Comparison of ENCODE assay signal across 13 mouse cellular contexts in the genomic region with DNA sequence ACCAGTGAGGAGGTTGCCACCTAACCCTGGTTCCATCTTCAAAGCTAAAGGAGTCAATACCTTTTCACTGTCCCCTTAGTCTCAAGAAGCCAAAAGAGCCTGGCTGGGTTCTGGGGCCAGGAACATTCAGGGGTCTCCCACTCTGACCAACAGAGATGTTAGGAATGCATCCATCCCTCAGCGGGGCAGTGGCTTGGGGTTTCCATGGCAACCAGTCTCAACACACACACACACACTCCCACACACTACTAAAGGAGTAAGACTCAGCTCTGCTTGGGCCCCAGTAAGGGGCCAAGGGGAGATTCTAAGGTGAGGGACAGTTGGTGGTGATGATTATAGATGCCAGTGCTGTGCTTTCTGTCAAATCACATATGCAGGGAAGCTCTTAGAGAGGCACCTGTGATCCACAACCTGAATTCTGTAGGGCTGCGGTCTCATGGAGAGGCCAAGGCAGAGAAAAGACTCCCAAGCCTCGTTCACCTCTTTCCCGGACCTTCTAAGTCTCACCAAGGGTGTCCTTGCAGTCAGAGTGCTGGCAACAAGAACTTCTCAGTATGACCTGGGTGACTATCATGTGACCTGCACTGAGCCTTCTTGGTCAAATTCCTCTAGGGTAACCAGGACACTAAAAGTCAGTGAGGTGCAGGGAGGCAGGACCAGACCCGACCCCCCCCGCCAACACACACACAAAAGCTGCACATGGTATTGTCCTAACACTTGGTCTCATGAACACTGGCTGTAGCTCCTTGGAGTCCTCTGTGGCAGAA. TPM values are rescaled to one million over a fixed set of nuclear protein-coding genes. Genes with fewer than 3 reads are reported as not detected.
DNase-seq lines count a peak whose midpoint lies in the region; ATAC-seq lines count a peak whose summit lies in the region.
"Had no signal": no experiment of that assay in that cellular context is flagged by ENCODE, and none has a peak within 500 bp of the region (broad histone marks: within the 10 kb centered on the region; RNA-seq: fewer than 3 reads in every experiment).

No protein-coding gene starts in this region.

- H3K27me3 ChIP-seq in intestine, embryonic 14.5 days (replicated peaks; ENCODE audit: control insufficient read depth, insufficient read depth, low read length): no peaks in the 10 kb centered on the region
- no peaks in the 10 kb centered on the region for H3K27me3 ChIP-seq in intestine, embryonic 16.5 days (replicated peaks; ENCODE audit: control insufficient read depth, insufficient read depth, low read length)
- no peaks in the 10 kb centered on the region for H3K27me3 ChIP-seq in lung, embryonic 16.5 days (ENCODE audit: control insufficient read depth, insufficient read depth, low read depth, low read length)
- no peaks in the 10 kb centered on the region for H3K27me3 ChIP-seq in liver, embryonic 16.5 days (ENCODE audit: control insufficient read depth, insufficient read depth, low read depth, low read length)
- H3K27me3 ChIP-seq: limb, embryonic 15.5 days had no signal

- no peak for DNase-seq in intestine, embryonic 14.5 days (ENCODE audit: low spot score)
- no peak for DNase-seq in lung, adult 18-20 months
- peak; percentile 55 for DNase-seq in R1 (ENCODE audit: low read depth, low spot score)
- DNase-seq in layer of hippocampus, adult 9-10 months (ENCODE audit: low spot score): no peak
- DNase-seq: cerebellum, adult 11 months; heart, postnatal 4 days; right cerebral cortex, postnatal 14 days had no signal

- no peak overlapping the region for H3K9ac ChIP-seq in intestine, embryonic 14.5 days (ENCODE audit: low read length)
- no peak overlapping the region for H3K9ac ChIP-seq in intestine, embryonic 16.5 days (ENCODE audit: low read depth, low read length)
- H3K9ac ChIP-seq in lung, embryonic 16.5 days (ENCODE audit: low read length): no peak overlapping the region
- H3K9ac ChIP-seq in liver, embryonic 16.5 days (ENCODE audit: low read depth, low read length): no peak overlapping the region
- H3K9ac ChIP-seq: limb, embryonic 15.5 days had no signal

- no peaks in the 10 kb centered on the region for H3K36me3 ChIP-seq in intestine, embryonic 14.5 days (ENCODE audit: control insufficient read depth, insufficient read depth, low read length)
- H3K36me3 ChIP-seq in intestine, embryonic 16.5 days (ENCODE audit: control insufficient read depth, insufficient read depth, low read length): no peaks in the 10 kb centered on the region
- no peaks in the 10 kb centered on the region for H3K36me3 ChIP-seq in lung, embryonic 16.5 days (ENCODE audit: control insufficient read depth, insufficient read depth, low read length)
- H3K36me3 ChIP-seq in liver, embryonic 16.5 days (ENCODE audit: control insufficient read depth, insufficient read depth): no peaks in the 10 kb centered on the region
- H3K36me3 ChIP-seq: limb, embryonic 15.5 days had no signal

- no peak overlapping the region for H3K4me3 ChIP-seq in intestine, embryonic 14.5 days (ENCODE audit: low read depth, low read length)
- H3K4me3 ChIP-seq in intestine, embryonic 16.5 days (ENCODE audit: low read length): no peak overlapping the region
- H3K4me3 ChIP-seq in lung, embryonic 16.5 days (ENCODE audit: low read length): no peak overlapping the region
- H3K4me3 ChIP-seq in liver, embryonic 16.5 days (ENCODE audit: low read depth, low read length): peak overlapping the region; percentile 37; the same call in 1 of the 2 replicates
- H3K4me3 ChIP-seq: left cerebral cortex, adult 2 months; limb, embryonic 15.5 days had no signal

- 0 out of 2 replicates have a peak, but pooled peaks have one; percentile 44 for ATAC-seq in intestine, embryonic 14.5 days (replicated peaks; ENCODE audit: low FRiP score, low TSS enrichment, low read depth)
- no peak for ATAC-seq in intestine, embryonic 16.5 days
- ATAC-seq in lung, embryonic 16.5 days (ENCODE audit: low read depth): no peak
- ATAC-seq in liver, embryonic 16.5 days (ENCODE audit: low read depth): no peak
- ATAC-seq: forebrain, embryonic 14.5 days had no signal

- H3K9me3 ChIP-seq in intestine, embryonic 14.5 days (ENCODE audit: control insufficient read depth, low read length): no peaks in the 10 kb centered on the region
- H3K9me3 ChIP-seq in intestine, embryonic 16.5 days (ENCODE audit: control insufficient read depth, low read length): no peaks in the 10 kb centered on the region
- no peaks in the 10 kb centered on the region for H3K9me3 ChIP-seq in lung, embryonic 16.5 days (ENCODE audit: control insufficient read depth, low read length)
- no peaks in the 10 kb centered on the region for H3K9me3 ChIP-seq in liver, embryonic 16.5 days (replicated peaks; ENCODE audit: control insufficient read depth, low read length)
- H3K9me3 ChIP-seq: limb, embryonic 15.5 days had no signal

- H3K4me1 ChIP-seq in intestine, embryonic 14.5 days (replicated peaks; ENCODE audit: control insufficient read depth, insufficient read depth, low read length): peaks cover 28% of the 10 kb centered on the region
- H3K4me1 ChIP-seq in intestine, embryonic 16.5 days (ENCODE audit: control insufficient read depth, insufficient read depth, low read length): peaks cover 66% of the 10 kb centered on the region
- peaks cover 46% of the 10 kb centered on the region for H3K4me1 ChIP-seq in lung, embryonic 16.5 days (replicated peaks; ENCODE audit: control insufficient read depth, insufficient read depth, low read length)
- peaks cover 59% of the 10 kb centered on the region for H3K4me1 ChIP-seq in liver, embryonic 16.5 days (ENCODE audit: control insufficient read depth, low read depth, low read length)

- 79% methylated on average over 6 of the region's 6 CpGs for WGBS in intestine, embryonic 14.5 days
- WGBS in intestine, embryonic 16.5 days: 86% methylated on average over 6 of the region's 6 CpGs
- WGBS in lung, embryonic 16.5 days: 66% methylated on average over 6 of the region's 6 CpGs
- WGBS in liver, embryonic 16.5 days (ENCODE audit: insufficient replicate concordance): 86% methylated on average over 6 of the region's 6 CpGs

- H3K4me2 ChIP-seq in intestine, embryonic 14.5 days (ENCODE audit: low read length): no peak overlapping the region
- no peak overlapping the region for H3K4me2 ChIP-seq in intestine, embryonic 16.5 days (ENCODE audit: low read depth, low read length)
- H3K4me2 ChIP-seq in lung, embryonic 16.5 days (ENCODE audit: low read depth, low read length): no peak overlapping the region
- H3K4me2 ChIP-seq in liver, embryonic 16.5 days (ENCODE audit: low read depth, low read length): peak overlapping the region; percentile 46
- H3K4me2 ChIP-seq: limb, embryonic 15.5 days had no signal

- H3K27ac ChIP-seq in intestine, embryonic 14.5 days (ENCODE audit: low read depth): no peak overlapping the region
- no peak overlapping the region for H3K27ac ChIP-seq in intestine, embryonic 16.5 days (ENCODE audit: low read length)
- peak overlapping the region; percentile 23; the same call in 1 of the 2 replicates for H3K27ac ChIP-seq in lung, embryonic 16.5 days (ENCODE audit: low read length)
- H3K27ac ChIP-seq in liver, embryonic 16.5 days (ENCODE audit: low read length): peak overlapping the region; percentile 98
- H3K27ac ChIP-seq: left cerebral cortex, adult 2 months had no signal

RNA-seq across cellular contexts. Expression of gene Col18a1, which starts 46.2 kb away (rescaled TPM):
- polyA plus RNA-seq in intestine, embryonic 14.5 days (2014; fragmentation: Nextera tagmentation; extraction: Ambion mirVana): 54.8 and 58.2 TPM in 2 replicates
- polyA plus RNA-seq in intestine, embryonic 16.5 days (2015; fragmentation: Nextera tagmentation; extraction: Ambion mirVana): 48.6 and 54.3 TPM in 2 replicates
- polyA plus RNA-seq in lung, embryonic 16.5 days (2015; fragmentation: Nextera tagmentation; extraction: Ambion mirVana): 298 and 315 TPM in 2 replicates
- 87.9 and 104 TPM in 2 replicates for polyA plus RNA-seq in liver, embryonic 16.5 days (2015; fragmentation: Nextera tagmentation; extraction: Ambion mirVana)

RNA-seq across cellular contexts. Expression of gene Pofut2, which starts 46.5 kb away (rescaled TPM):
- polyA plus RNA-seq in intestine, embryonic 14.5 days (2014; fragmentation: Nextera tagmentation; extraction: Ambion mirVana): 108 and 111 TPM in 2 replicates
- polyA plus RNA-seq in intestine, embryonic 16.5 days (2015; fragmentation: Nextera tagmentation; extraction: Ambion mirVana): 101 and 108 TPM in 2 replicates
- polyA plus RNA-seq in lung, embryonic 16.5 days (2015; fragmentation: Nextera tagmentation; extraction: Ambion mirVana): 126 and 132 TPM in 2 replicates
- polyA plus RNA-seq in liver, embryonic 16.5 days (2015; fragmentation: Nextera tagmentation; extraction: Ambion mirVana): 24.9 and 25.2 TPM in 2 replicates

Comparison
In these comparisons a context has a peak if more than half of its experiments do, and no peak if none do; other contexts are left out.
1. H3K27ac ChIP-seq: peak in lung, embryonic 16.5 days (single experiment) and liver, embryonic 16.5 days (single experiment); none in intestine, embryonic 14.5 days (single experiment) and intestine, embryonic 16.5 days (single experiment).